Comparison of ENCODE assay signal across 9 mouse cellular contexts in genomic region chr3:106685381-106685780, GRCm38 (mm10). TPM values are rescaled to one million over a fixed set of nuclear protein-coding genes. Genes with fewer than 3 reads are reported as not detected.
DNase-seq lines count a peak whose midpoint lies in the region; ATAC-seq and TF ChIP-seq lines count a peak whose summit lies in the region.
"Had no signal": no experiment of that assay in that cellular context is flagged by ENCODE, and none has a peak within 500 bp of the region (broad histone marks: within the 10 kb centered on the region; RNA-seq: fewer than 3 reads in every experiment).

No protein-coding gene starts in this region.

- peak overlapping the region; percentile 55 for H3K4me3 ChIP-seq in kidney, embryonic 15.5 days (replicated peaks)
- H3K4me3 ChIP-seq in cortical plate, adult 2 months (ENCODE audit: insufficient read depth, low read length): peak overlapping the region; percentile 60; the same call in 1 of the 2 replicates
- peak overlapping the region; percentile 67 for H3K4me3 ChIP-seq in hindbrain, postnatal 0 days (ENCODE audit: low read length)
- peak overlapping the region; percentile 63 for H3K4me3 ChIP-seq in midbrain, postnatal 0 days (ENCODE audit: low read depth, low read length)

- H3K9ac ChIP-seq in kidney, embryonic 15.5 days: peak overlapping the region; percentile 57; the same call in 1 of the 2 replicates
- H3K9ac ChIP-seq in hindbrain, postnatal 0 days (replicated peaks; ENCODE audit: low read length): peak overlapping the region; percentile 85
- H3K9ac ChIP-seq in midbrain, postnatal 0 days (replicated peaks; ENCODE audit: low read length, poor library complexity, severe bottlenecking): peak overlapping the region; percentile 90

- no peak for TF ChIP-seq POLR2A in cortical plate, adult 2 months (IDR thresholded peaks at IDR 0.05; ENCODE audit: extremely low read depth, insufficient read depth, low read length)

- H3K4me1 ChIP-seq in kidney, embryonic 15.5 days: no peaks in the 10 kb centered on the region
- H3K4me1 ChIP-seq in cortical plate, adult 2 months (ENCODE audit: control insufficient read depth, insufficient read depth, low read length): no peaks in the 10 kb centered on the region
- no peaks in the 10 kb centered on the region for H3K4me1 ChIP-seq in hindbrain, postnatal 0 days (ENCODE audit: insufficient read depth, low read length)
- no peaks in the 10 kb centered on the region for H3K4me1 ChIP-seq in midbrain, postnatal 0 days (ENCODE audit: insufficient read depth, low read length)

- no peaks in the 10 kb centered on the region for H3K27me3 ChIP-seq in kidney, embryonic 15.5 days
- no peaks in the 10 kb centered on the region for H3K27me3 ChIP-seq in hindbrain, postnatal 0 days (ENCODE audit: insufficient read depth, low read length)
- H3K27me3 ChIP-seq in midbrain, postnatal 0 days (ENCODE audit: insufficient read depth, low read length): no peaks in the 10 kb centered on the region
- H3K27me3 ChIP-seq: Patski had no signal

- 0 out of 2 replicates have a peak, but pooled peaks cover 7% of the 10 kb centered on the region for H3K9me3 ChIP-seq in kidney, embryonic 15.5 days (replicated peaks)
- H3K9me3 ChIP-seq in hindbrain, postnatal 0 days (ENCODE audit: low read length): peaks cover 2% of the 10 kb centered on the region; the same call in 1 of the 2 replicates
- H3K9me3 ChIP-seq in midbrain, postnatal 0 days (ENCODE audit: low read length): peaks cover 3% of the 10 kb centered on the region; the same call in 1 of the 2 replicates

- DNase-seq in kidney, postnatal 14 days: no peak
- no peak for DNase-seq in hindbrain, postnatal 0 days (ENCODE audit: low spot score)
- DNase-seq in midbrain, postnatal 0 days (ENCODE audit: low spot score): peak; percentile 2
- no peak for DNase-seq in yolk sac, embryonic 10.5 days (ENCODE audit: low spot score)
- DNase-seq in cerebellum, postnatal 14 days: no peak

- ATAC-seq in kidney, embryonic 15.5 days (replicated peaks; ENCODE audit: low FRiP score): no peak
- ATAC-seq in hindbrain, postnatal 0 days: no peak
- ATAC-seq in midbrain, postnatal 0 days (ENCODE audit: low FRiP score): no peak
- no peak for ATAC-seq in erythroid progenitor cell, adult 5-6 weeks (replicated peaks; ENCODE audit: low FRiP score, poor library complexity, severe bottlenecking)

- no peaks in the 10 kb centered on the region for H3K36me3 ChIP-seq in kidney, embryonic 15.5 days
- H3K36me3 ChIP-seq in hindbrain, postnatal 0 days (ENCODE audit: insufficient read depth, low read length): no peaks in the 10 kb centered on the region
- H3K36me3 ChIP-seq in midbrain, postnatal 0 days (ENCODE audit: insufficient read depth, low read length): no peaks in the 10 kb centered on the region

- H3K27ac ChIP-seq in kidney, embryonic 15.5 days: no peak overlapping the region
- no peak overlapping the region for H3K27ac ChIP-seq in cortical plate, adult 2 months (ENCODE audit: insufficient read depth, low read length)
- H3K27ac ChIP-seq in hindbrain, postnatal 0 days: peak overlapping the region; percentile 90
- H3K27ac ChIP-seq in midbrain, postnatal 0 days (ENCODE audit: low read depth, low read length): peak overlapping the region; percentile 96

- WGBS in kidney, embryonic 15.5 days: 34% methylated on average over 1 of the region's 1 CpGs
- WGBS in hindbrain, postnatal 0 days: 22% methylated on average over 1 of the region's 1 CpGs
- WGBS in midbrain, postnatal 0 days: 13% methylated on average over 1 of the region's 1 CpGs

- no peak for TF ChIP-seq CTCF in cortical plate, adult 2 months (IDR thresholded peaks at IDR 0.05; ENCODE audit: extremely low read depth, insufficient read depth, low read length)
- TF ChIP-seq CTCF in hindbrain, postnatal 0 days (IDR thresholded peaks at IDR 0.05; ENCODE audit: low read depth): no peak
- no peak for TF ChIP-seq CTCF in midbrain, postnatal 0 days (IDR thresholded peaks at IDR 0.05)

- H3K4me2 ChIP-seq in kidney, embryonic 15.5 days: peak overlapping the region; percentile 60
- peak overlapping the region; percentile 64 for H3K4me2 ChIP-seq in hindbrain, postnatal 0 days (ENCODE audit: low read depth, low read length)
- H3K4me2 ChIP-seq in midbrain, postnatal 0 days (ENCODE audit: low read depth, low read length, poor library complexity, severe bottlenecking): peak overlapping the region; percentile 50

RNA-seq across cellular contexts. Expression of gene Lrif1, which starts 0.6 kb away (rescaled TPM):
- 14.6 and 18.3 TPM in 2 replicates for polyA plus RNA-seq in kidney, embryonic 15.5 days (2015; fragmentation: Nextera tagmentation; extraction: Ambion mirVana)
- 14.5 and 14.8 TPM in 2 replicates for polyA plus RNA-seq in cortical plate, adult 2 months (2012; rRNA removed)
- total RNA-seq in hindbrain, postnatal 0 days (2014; rRNA removed): 13.7 and 17.5 TPM in 2 replicates
- polyA plus RNA-seq in hindbrain, postnatal 0 days (2015; fragmentation: Nextera tagmentation; extraction: Ambion mirVana): 13.5 and 16.8 TPM in 2 replicates
- 17.2 and 22.8 TPM in 2 replicates for total RNA-seq in midbrain, postnatal 0 days (2014; rRNA removed)
- 17.0 and 18.1 TPM in 2 replicates for polyA plus RNA-seq in midbrain, postnatal 0 days (2015; fragmentation: Nextera tagmentation; extraction: Ambion mirVana)
- total RNA-seq in erythroid progenitor cell, adult 5-6 weeks (2015; ENCODE audit: low replicate concordance): 27.0 and 60.4 TPM in 2 replicates
- total RNA-seq in erythroid progenitor cell, adult 5-6 weeks (2017; ENCODE audit: low replicate concordance): 15.7 and 21.1 TPM in 2 replicates

Comparison
In these comparisons a context has a peak if more than half of its experiments do, and no peak if none do; other contexts are left out.
1. H3K27ac ChIP-seq: peak in hindbrain, postnatal 0 days (single experiment) and midbrain, postnatal 0 days (single experiment); none in kidney, embryonic 15.5 days (single experiment) and cortical plate, adult 2 months (single experiment).
2. Peak in every context shown above with its lines, with median percentiles within 50 percentile points of each other: H3K4me2 ChIP-seq, H3K4me3 ChIP-seq and H3K9ac ChIP-seq.